Mouse (Mus musculus) stomach, embryonic 15.5 days (tissue): ENCODE measurements at regions not wholly inside any gene's neighbourhood (a gene's known extent, or its start where the extent isn't known, plus 50 kb on each side); places are given as distances from the start of the nearest gene placed in this dataset.

ENCODE experiments used
- ATAC-seq: fragments of 200-750 bp; cut with Nextera tagmentation; 2 replicates; pipeline ENCODE4 v1.8.0; 2017; ENCODE audit warnings: low read depth, moderate number of reproducible peaks, moderate TSS enrichment; ENCODE audit not compliant: insufficient read depth, low FRiP score
- H3K27ac ChIP-seq: fragments of 300-500 bp; sonication (generic); 2 replicates; pipeline ENCODE4 v1.5.1; 2015; ENCODE audit warnings: mild to moderate bottlenecking, inconsistent platforms
- H3K27me3 ChIP-seq: fragments of 300-500 bp; sonication (generic); replicated peaks from 2 replicates; pipeline ENCODE4 v1.6.1; 2015; ENCODE audit warnings: inconsistent platforms
- H3K36me3 ChIP-seq: fragments of 300-500 bp; sonication (generic); 2 replicates; pipeline ENCODE4 v1.6.1; 2015; ENCODE audit warnings: inconsistent platforms
- H3K4me1 ChIP-seq: fragments of 300-500 bp; sonication (generic); 2 replicates; pipeline ENCODE4 v1.6.1; 2015; ENCODE audit warnings: inconsistent platforms
- H3K4me2 ChIP-seq: fragments of 300-500 bp; sonication (generic); 2 replicates; pipeline ENCODE4 v1.6.1; 2015; ENCODE audit warnings: mild to moderate bottlenecking, inconsistent platforms
- H3K4me3 ChIP-seq: fragments of 300-500 bp; sonication (generic); replicated peaks from 2 replicates; pipeline ENCODE4 v1.5.1; 2015; ENCODE audit warnings: inconsistent platforms
- H3K9ac ChIP-seq: fragments of 300-500 bp; sonication (generic); 2 replicates; pipeline ENCODE4 v1.6.1; 2015; ENCODE audit warnings: inconsistent platforms
- H3K9me3 ChIP-seq: fragments of 300-500 bp; sonication (generic); 2 replicates; pipeline ENCODE4 v1.6.1; 2016; ENCODE audit warnings: inconsistent platforms
- WGBS: fragments of 180-500 bp; shearing (Covaris S2); methylation state at CpG from one replicate; pipeline ENCODE4 v1.1.7; 2015; 5-methylcytosine and 5-hydroxymethylcytosine counted together

DNA sequence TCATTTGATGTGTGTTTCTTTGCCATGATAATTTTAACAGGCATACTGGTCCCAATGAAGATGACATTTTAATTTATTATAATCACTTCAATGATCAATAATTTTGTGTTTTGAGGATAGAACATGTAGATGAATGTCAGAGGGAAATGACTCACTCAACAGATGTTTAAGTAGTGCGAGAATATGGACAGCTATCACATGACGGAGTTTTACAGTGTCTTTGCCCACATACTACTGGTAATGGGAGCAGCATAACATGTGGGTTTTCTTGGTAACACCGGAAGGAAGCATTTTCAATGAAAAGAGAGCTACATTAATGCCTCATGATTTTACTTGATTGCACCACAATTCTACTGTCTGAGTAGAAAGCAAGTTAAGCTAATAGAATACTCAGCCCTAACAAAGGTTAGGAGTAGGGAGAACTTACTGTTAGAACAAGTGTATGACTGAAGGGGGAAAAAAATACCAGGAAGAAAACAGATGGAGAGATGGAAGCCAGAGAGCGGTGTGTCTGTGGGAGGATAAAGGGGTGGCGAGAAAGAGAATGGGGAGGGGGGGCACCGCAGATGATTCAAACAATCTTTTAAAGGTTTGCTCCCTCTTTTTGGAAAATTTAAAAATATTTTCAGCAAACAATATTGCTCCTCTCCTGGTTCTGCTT is 142.0 kb upstream of the Dph6 start:
- 86% methylated on average over 6 of the region's 6 CpGs for WGBS
- Histone ChIP-seq H3K4me1 (no peaks in the 10 kb centered on the region), H3K27ac (0 out of 2 replicates have a peak overlapping the region, but pooled peaks have one; percentile 13), H3K9me3 (no peaks in the 10 kb centered on the region), H3K36me3 (no peaks in the 10 kb centered on the region), H3K4me2 (no peak overlapping the region), H3K4me3 (no peak overlapping the region), H3K9ac (no peak overlapping the region), H3K27me3 (no peaks in the 10 kb centered on the region)
- no peak for ATAC-seq

DNA sequence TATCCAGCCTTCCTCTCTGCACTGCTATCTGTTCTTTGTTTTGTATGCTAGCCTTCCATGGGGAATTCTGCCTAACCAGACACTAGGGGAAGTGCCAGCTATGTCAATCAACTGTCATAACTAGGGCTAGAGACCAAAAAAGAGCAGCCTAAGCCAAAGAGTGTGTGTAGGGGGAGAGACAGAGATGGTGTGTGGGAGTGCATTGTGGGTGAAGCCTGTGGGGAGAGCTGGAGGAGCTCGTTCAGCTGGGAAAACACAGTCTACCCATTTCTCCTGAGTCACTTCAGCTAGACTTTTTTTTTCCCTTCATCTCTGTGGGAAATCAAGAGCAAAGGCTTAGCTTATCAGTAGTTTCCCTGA is 142.5 kb upstream of the Dph6 start:
- H3K27me3 ChIP-seq: no peaks in the 10 kb centered on the region
- no peaks in the 10 kb centered on the region for H3K36me3 ChIP-seq
- no peak overlapping the region for H3K4me3 ChIP-seq
- H3K4me2 ChIP-seq: no peak overlapping the region
- 8% methylated on average over 1 of the region's 1 CpGs for WGBS
- 0 out of 2 replicates have a peak overlapping the region, but pooled peaks have one; percentile 13 for H3K27ac ChIP-seq
- peak; percentile 35; the same call in 1 of the 2 replicates for ATAC-seq
- H3K9ac ChIP-seq: no peak overlapping the region
- no peaks in the 10 kb centered on the region for H3K9me3 ChIP-seq
- H3K4me1 ChIP-seq: no peaks in the 10 kb centered on the region

DNA sequence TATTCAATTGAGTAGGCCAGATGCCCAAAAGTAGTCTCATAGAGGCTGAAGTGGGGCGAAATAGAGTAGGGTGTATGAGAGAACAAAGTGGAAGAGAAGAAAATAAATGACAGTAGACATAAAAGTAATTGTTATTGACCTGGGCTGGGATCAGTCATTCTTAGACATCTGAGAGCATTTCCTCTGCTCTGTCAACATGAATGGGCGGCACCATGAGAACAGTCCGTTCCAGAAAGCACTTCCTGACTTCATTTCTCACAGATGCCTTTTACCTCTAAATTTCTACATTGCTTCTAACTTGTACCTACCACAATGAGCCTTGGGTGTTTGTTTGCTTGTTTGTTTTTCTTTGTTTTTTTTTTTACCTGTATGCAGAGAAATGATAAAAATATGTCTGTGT is 148.5 kb upstream of the Dph6 start:
- Histone ChIP-seq H3K4me3 (no peak overlapping the region), H3K4me1 (no peaks in the 10 kb centered on the region), H3K9ac (no peak overlapping the region), H3K27ac (no peak overlapping the region), H3K36me3 (no peaks in the 10 kb centered on the region), H3K4me2 (no peak overlapping the region), H3K27me3 (no peaks in the 10 kb centered on the region), H3K9me3 (no peaks in the 10 kb centered on the region)
- WGBS: 72% methylated on average over 3 of the region's 3 CpGs
- no peak for ATAC-seq

DNA sequence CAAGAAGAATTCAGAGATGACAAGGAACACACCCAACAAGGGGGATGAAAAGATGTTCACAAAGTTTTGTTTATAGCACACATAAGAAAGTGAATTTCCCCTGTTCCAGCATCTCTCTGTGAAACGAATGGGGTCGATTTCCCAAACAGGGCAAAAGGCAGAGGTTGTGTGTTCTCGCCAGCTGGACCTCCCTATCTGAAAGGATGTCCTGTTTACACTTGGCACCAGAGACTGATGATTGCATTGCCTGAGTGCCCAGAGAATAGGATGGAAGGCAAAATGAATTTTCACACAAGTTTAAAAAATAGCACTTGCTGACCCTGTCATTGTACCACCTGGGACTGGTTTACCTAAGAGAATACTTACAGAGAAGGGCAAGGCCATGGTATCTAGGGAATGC is 149.2 kb upstream of the Dph6 start:
- no peaks in the 10 kb centered on the region for H3K9me3 ChIP-seq
- 32% methylated on average over 3 of the region's 3 CpGs for WGBS
- H3K4me2 ChIP-seq: no peak overlapping the region
- H3K36me3 ChIP-seq: no peaks in the 10 kb centered on the region
- H3K9ac ChIP-seq: no peak overlapping the region
- H3K4me1 ChIP-seq: no peaks in the 10 kb centered on the region
- H3K27me3 ChIP-seq: no peaks in the 10 kb centered on the region
- no peak overlapping the region for H3K4me3 ChIP-seq
- H3K27ac ChIP-seq: no peak overlapping the region
- ATAC-seq: no peak

DNA sequence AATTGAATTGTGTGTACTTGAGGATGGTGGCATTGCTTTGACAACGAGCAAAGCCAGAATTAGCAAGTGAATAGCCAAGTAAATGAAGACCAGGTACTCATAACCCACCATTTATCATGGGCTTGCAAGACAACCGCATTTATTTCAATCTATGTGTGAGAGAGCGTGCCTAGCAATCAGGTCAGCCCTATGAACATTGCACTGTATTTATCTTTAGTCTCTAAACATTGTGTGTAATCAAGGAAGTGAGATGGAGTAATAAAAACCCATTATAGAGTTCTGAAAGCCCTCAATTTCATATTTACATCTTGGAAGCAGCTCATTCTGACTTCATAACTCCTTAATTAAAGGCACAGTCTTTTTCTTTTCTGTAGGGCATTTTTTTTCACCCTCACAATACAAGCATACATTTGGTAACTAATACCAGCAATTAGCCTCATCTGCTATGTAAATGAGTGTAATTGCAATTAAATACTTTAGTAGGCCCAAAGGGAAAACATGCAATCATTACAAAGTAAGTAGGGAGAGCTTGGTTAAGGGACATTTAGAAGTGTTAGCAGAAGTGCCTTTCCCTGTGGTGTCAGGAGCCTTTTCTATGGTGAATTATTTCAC is 150.8 kb upstream of the Dph6 start:
- no peaks in the 10 kb centered on the region for H3K36me3 ChIP-seq
- no peak for ATAC-seq
- 73% methylated on average over 3 of the region's 3 CpGs for WGBS

DNA sequence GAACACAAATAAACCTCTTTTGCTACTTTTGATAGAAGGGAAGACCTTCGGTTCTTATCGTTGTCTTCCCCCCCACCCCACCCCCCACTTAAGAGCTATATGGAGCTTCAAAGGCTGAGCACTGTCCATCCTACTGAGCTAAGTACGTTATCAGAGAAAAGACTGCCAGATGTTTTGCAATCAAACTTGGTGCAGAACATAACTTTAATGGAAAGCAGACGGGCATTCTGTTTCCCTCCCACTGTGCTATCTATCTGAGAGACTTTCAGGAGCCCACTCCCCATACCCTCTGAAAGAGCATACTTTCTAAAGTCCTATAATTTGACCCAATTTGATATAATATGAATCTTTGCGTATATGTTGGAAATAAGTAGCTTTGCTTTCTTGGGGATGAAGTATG is 153.3 kb upstream of the Dph6 start:
- no peak overlapping the region for H3K4me2 ChIP-seq
- H3K27ac ChIP-seq: no peak overlapping the region
- no peaks in the 10 kb centered on the region for H3K36me3 ChIP-seq
- no peaks in the 10 kb centered on the region for H3K4me1 ChIP-seq
- H3K9me3 ChIP-seq: no peaks in the 10 kb centered on the region
- ATAC-seq: no peak
- H3K27me3 ChIP-seq: no peaks in the 10 kb centered on the region
- no peak overlapping the region for H3K4me3 ChIP-seq
- 60% methylated on average over 5 of the region's 5 CpGs for WGBS
- H3K9ac ChIP-seq: no peak overlapping the region

More for the DNA sequence above, 150.8 kb upstream of the Dph6 start:
- no peak overlapping the region for H3K27ac ChIP-seq
- no peak overlapping the region for H3K4me3 ChIP-seq
- no peak overlapping the region for H3K4me2 ChIP-seq
- H3K9me3 ChIP-seq: no peaks in the 10 kb centered on the region
- H3K4me1 ChIP-seq: no peaks in the 10 kb centered on the region
- H3K9ac ChIP-seq: no peak overlapping the region
- H3K27me3 ChIP-seq: no peaks in the 10 kb centered on the region

DNA sequence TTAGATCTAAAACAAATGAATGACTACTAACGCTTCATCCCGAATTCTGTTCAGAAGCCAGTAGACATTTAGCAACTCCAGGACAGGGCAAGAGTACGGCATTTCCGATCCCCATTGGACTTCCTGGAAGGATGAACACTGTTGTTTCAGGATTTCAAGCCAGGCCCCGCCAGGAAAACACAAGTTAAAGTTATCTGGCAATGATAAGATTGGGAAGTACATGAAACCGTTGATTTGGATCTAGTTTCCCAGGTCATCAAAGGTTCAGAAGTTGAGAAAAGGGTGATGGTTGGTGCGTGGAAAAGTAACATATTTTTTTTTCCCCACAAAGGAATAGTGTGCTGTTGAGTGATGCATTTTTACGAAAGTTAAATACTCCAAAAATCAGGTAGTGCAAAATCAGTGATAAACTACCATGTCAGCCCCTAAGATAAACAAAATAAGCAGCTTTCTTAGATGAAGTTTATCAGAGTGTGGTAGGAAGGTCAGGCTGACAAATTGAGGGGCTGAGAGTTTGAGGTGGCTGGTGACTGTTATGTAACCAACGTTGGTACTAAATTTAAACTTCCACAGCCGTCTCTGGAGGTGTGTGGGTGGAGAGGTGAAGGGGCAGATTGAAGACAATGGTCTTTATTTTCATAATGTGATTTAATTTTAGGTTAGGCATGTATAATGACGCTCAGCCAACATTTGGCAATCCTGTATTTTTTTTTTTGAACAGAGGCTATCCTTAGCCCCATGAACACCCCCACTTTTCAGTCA is 157.6 kb upstream of the Dph6 start:
- no peak for ATAC-seq
- no peaks in the 10 kb centered on the region for H3K36me3 ChIP-seq
- WGBS: 48% methylated on average over 11 of the region's 11 CpGs

DNA sequence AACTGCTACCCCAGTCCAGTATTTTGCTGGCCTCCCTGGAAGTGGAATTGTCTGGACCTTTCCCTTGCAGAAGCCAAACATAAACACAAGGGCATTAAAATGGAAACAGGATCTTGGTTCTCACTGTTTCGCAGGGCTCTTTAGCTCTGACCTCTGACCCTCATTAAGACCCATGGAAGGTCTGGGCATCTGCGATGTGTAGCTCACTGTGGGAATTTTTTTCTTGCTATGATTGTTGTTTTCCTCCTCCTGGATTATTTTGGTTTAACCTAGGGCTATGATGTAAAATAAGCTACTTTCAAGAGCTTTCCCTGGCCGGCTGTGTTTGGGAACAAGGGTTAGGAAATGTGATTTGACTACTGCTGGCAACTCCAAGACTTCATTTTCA is 158.1 kb upstream of the Dph6 start:
- WGBS: 47% methylated on average over 3 of the region's 3 CpGs
- no peaks in the 10 kb centered on the region for H3K27me3 ChIP-seq
- no peaks in the 10 kb centered on the region for H3K9me3 ChIP-seq
- no peak overlapping the region for H3K9ac ChIP-seq
- H3K27ac ChIP-seq: no peak overlapping the region
- H3K4me2 ChIP-seq: no peak overlapping the region
- H3K4me3 ChIP-seq: no peak overlapping the region
- H3K36me3 ChIP-seq: no peaks in the 10 kb centered on the region
- no peaks in the 10 kb centered on the region for H3K4me1 ChIP-seq
- ATAC-seq: no peak

More for the DNA sequence above, 157.6 kb upstream of the Dph6 start:
- Histone ChIP-seq H3K4me3 (no peak overlapping the region), H3K27me3 (no peaks in the 10 kb centered on the region), H3K9ac (no peak overlapping the region), H3K4me2 (no peak overlapping the region), H3K9me3 (no peaks in the 10 kb centered on the region), H3K4me1 (no peaks in the 10 kb centered on the region), H3K27ac (no peak overlapping the region)

DNA sequence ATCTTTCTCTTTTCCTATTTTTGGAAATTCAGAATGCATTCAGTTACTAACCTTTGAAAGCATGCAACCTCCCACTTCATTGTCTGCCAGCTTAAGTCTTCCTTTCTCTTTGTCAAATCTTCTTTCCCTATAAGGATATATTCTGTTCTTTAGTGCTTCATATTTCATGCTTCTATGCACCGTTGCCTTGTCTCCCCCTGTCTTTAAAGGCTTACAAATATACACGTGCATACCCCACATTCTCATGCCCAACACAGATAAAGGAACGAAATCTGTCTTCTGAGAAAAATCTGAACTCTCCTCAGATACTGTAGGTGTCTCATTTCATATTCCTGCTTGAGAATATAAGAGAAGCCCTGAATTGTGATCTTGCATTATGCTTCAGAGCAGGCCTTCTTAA is 167.9 kb upstream of the Dph6 start:
- Histone ChIP-seq H3K36me3 (no peaks in the 10 kb centered on the region), H3K27me3 (no peaks in the 10 kb centered on the region), H3K9ac (no peak overlapping the region), H3K4me1 (no peaks in the 10 kb centered on the region), H3K4me3 (no peak overlapping the region), H3K4me2 (no peak overlapping the region), H3K9me3 (no peaks in the 10 kb centered on the region), H3K27ac (no peak overlapping the region)
- no peak for ATAC-seq
- WGBS: 54% methylated on average over 3 of the region's 3 CpGs

DNA sequence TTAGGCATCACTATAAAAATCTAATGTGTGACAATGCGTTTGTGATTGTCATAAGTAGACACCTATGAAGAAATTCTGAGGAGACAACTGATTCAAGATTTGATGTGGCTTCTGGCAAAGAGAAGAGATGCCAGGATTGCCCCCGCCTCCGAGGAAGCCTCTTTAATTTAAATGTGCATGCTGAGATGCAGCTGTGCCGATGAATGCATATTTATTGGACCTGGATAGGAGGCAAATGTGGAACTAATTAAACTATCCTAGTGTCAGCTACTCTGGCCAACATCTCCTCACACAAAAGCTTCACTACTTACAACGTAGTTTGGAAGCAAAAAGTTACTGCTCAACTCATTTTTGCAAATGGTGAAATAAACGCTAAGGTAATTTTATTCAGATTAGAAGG is 173.4 kb upstream of the Dph6 start:
- Histone ChIP-seq H3K36me3 (no peaks in the 10 kb centered on the region), H3K27ac (no peak overlapping the region), H3K4me3 (no peak overlapping the region), H3K9ac (no peak overlapping the region), H3K27me3 (no peaks in the 10 kb centered on the region), H3K4me2 (no peak overlapping the region), H3K4me1 (no peaks in the 10 kb centered on the region), H3K9me3 (no peaks in the 10 kb centered on the region)
- ATAC-seq: no peak
- 80% methylated on average over 6 of the region's 6 CpGs for WGBS

DNA sequence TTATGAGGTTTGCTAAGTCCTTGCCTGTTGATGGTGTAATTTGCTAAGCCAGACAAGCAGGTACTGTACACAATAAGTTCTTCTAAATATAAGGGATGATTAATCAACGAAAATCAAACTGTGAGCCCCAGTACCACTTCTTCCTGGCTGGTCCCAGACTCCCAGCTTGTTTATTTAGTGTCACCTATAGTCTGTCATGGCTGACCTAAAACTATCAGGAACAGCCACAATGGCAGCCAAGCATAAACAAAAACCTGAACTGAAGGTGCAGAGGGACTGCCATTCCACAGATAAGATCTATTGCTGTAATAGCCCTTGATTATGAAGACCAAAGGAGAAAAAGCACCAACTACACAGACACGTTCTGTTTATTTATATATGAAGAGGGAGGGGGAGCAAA is 180.9 kb upstream of the Dph6 start:
- no peak for ATAC-seq
- H3K27ac ChIP-seq: no peak overlapping the region
- no peaks in the 10 kb centered on the region for H3K36me3 ChIP-seq
- H3K9ac ChIP-seq: no peak overlapping the region
- 6% methylated on average over 2 of the region's 2 CpGs for WGBS
- no peaks in the 10 kb centered on the region for H3K27me3 ChIP-seq
- no peak overlapping the region for H3K4me3 ChIP-seq
- H3K4me2 ChIP-seq: no peak overlapping the region
- H3K9me3 ChIP-seq: no peaks in the 10 kb centered on the region
- no peaks in the 10 kb centered on the region for H3K4me1 ChIP-seq

DNA sequence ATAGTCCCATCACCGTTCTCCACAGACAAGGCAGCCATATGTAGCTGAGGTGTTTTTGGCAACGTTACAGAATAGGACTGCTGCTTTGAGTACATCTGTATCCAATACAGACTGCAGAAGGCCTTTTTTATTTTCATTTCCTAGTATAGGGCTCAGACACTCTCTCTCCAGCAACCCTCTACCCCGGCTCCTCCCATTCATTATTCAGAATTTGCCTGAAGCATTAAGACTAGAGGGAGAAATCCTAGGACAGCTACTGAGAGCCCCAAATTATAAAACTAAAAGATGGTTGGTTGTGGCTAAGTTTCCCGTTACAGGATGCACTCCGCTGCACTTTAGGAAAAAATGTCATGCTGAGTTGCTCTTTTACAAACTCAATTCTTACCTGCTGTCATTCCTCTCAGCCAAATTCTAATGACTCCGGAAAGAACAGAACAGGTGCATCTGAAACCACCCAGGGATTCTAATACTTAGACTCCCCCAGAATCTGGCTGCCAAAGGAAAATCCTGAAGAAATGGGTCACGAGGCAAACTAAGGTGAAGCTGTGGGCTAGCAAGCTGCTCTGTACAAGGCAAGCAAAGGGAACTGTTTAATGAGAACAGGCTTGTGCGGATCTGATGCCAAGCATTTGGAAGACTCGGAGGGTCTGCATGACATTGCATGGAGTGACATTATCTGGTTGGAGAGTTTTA is 189.1 kb upstream of the Dph6 start:
- Histone ChIP-seq H3K36me3 (no peaks in the 10 kb centered on the region), H3K4me1 (no peaks in the 10 kb centered on the region), H3K9ac (no peak overlapping the region), H3K27ac (no peak overlapping the region), H3K9me3 (no peaks in the 10 kb centered on the region), H3K4me2 (no peak overlapping the region), H3K4me3 (no peak overlapping the region), H3K27me3 (no peaks in the 10 kb centered on the region)
- 81% methylated on average over 9 of the region's 9 CpGs for WGBS
- ATAC-seq: no peak
